Mouse (Mus musculus): ENCODE data around the gene Gm21822.
"Not testable (repeated sequence)": the region's sequence is repeated elsewhere in the genome, so short reads cannot be mapped to it uniquely, and the experiment has no call there.

Gene Gm21822

GRCm38 (mm10) chrY:18654182-18654581 lies at the start of gene Gm21822:
TSS of gene Gm21822 (plus strand) at chrY:18654482.
- DNase-seq: not testable (repeated sequence)
